Mouse (Mus musculus): ENCODE measurements at regions not wholly inside any gene's neighbourhood (a gene's known extent, or its start where the extent isn't known, plus 50 kb on each side); places are given as distances from the start of the nearest gene placed in this dataset.
A peak's percentile ranks its signal among the peaks of the same experiment; 100 is the strongest.

GRCm38 (mm10) chr1:45672443-45673156, 122.4 kb upstream of the Wdr75 start:
- Histone ChIP-seq H3K4me1 (ENCODE audit: control insufficient read depth, insufficient read depth, insufficient read length, low read length) (no peaks in the 10 kb centered on the region), H3K27ac (ENCODE audit: insufficient read depth, low read depth, low read length) (no peak overlapping the region), H3K36me3 (ENCODE audit: control insufficient read depth, insufficient read depth, low read length) (no peaks in the 10 kb centered on the region), H3K27me3 (ENCODE audit: control insufficient read depth, insufficient read depth, low read length) (no peaks in the 10 kb centered on the region), H3K4me3 (ENCODE audit: low read depth, low read length) (no peak overlapping the region)
- peak; percentile 15; the same call in 1 of the 2 replicates for TF ChIP-seq CTCF (IDR thresholded peaks at IDR 0.05; ENCODE audit: extremely low read depth, insufficient read length, insufficient replicate concordance, low read depth, low read length)
- no peak for TF ChIP-seq POLR2A (IDR thresholded peaks at IDR 0.05; ENCODE audit: low read depth, low read length)
- WGBS = 45% methylated on average over 5 of the region's 5 CpGs

- Histone ChIP-seq H3K27me3 (ENCODE audit: control insufficient read depth, insufficient read depth, low read length) (no peaks in the 10 kb centered on the region), H3K4me1 (ENCODE audit: control insufficient read depth, insufficient read depth, insufficient read length, low read length) (no peaks in the 10 kb centered on the region), H3K27ac (ENCODE audit: insufficient read depth, low read depth, low read length) (no peak overlapping the region), H3K36me3 (ENCODE audit: control insufficient read depth, insufficient read depth, low read length) (no peaks in the 10 kb centered on the region), H3K4me3 (ENCODE audit: low read depth, low read length) (no peak overlapping the region)
- no peak for TF ChIP-seq POLR2A (IDR thresholded peaks at IDR 0.05; ENCODE audit: low read depth, low read length)
- TF ChIP-seq CTCF (IDR thresholded peaks at IDR 0.05; ENCODE audit: extremely low read depth, insufficient read length, insufficient replicate concordance, low read depth, low read length) = no peak
- 77% methylated on average over 5 of the region's 5 CpGs for WGBS
Observed at GRCm38 (mm10) chr1:45675771-45676439, 119.1 kb upstream of the Wdr75 start.

- Histone ChIP-seq H3K4me3 (ENCODE audit: low read depth, low read length) (no peak overlapping the region), H3K4me1 (ENCODE audit: control insufficient read depth, insufficient read depth, insufficient read length, low read length) (no peaks in the 10 kb centered on the region), H3K36me3 (ENCODE audit: control insufficient read depth, insufficient read depth, low read length) (no peaks in the 10 kb centered on the region), H3K27me3 (ENCODE audit: control insufficient read depth, insufficient read depth, low read length) (no peaks in the 10 kb centered on the region), H3K27ac (ENCODE audit: insufficient read depth, low read depth, low read length) (no peak overlapping the region)
- 74% methylated on average over 8 of the region's 8 CpGs for WGBS
- TF ChIP-seq CTCF (IDR thresholded peaks at IDR 0.05; ENCODE audit: extremely low read depth, insufficient read length, insufficient replicate concordance, low read depth, low read length) (no peak), POLR2A (IDR thresholded peaks at IDR 0.05; ENCODE audit: low read depth, low read length) (no peak)
Observed at GRCm38 (mm10) chr1:45679964-45680709, 114.8 kb upstream of the Wdr75 start.

- no peaks in the 10 kb centered on the region for H3K4me1 ChIP-seq (ENCODE audit: control insufficient read depth, insufficient read depth, insufficient read length, low read length)
- H3K36me3 ChIP-seq (ENCODE audit: control insufficient read depth, insufficient read depth, low read length) = no peaks in the 10 kb centered on the region
- no peaks in the 10 kb centered on the region for H3K27me3 ChIP-seq (ENCODE audit: control insufficient read depth, insufficient read depth, low read length)
- TF ChIP-seq POLR2A (IDR thresholded peaks at IDR 0.05; ENCODE audit: low read depth, low read length) = no peak
- no peak for TF ChIP-seq CTCF (IDR thresholded peaks at IDR 0.05; ENCODE audit: extremely low read depth, insufficient read length, insufficient replicate concordance, low read depth, low read length)
- no peak overlapping the region for H3K4me3 ChIP-seq (ENCODE audit: low read depth, low read length)
- 23% methylated on average over 1 of the region's 1 CpGs for WGBS
- H3K27ac ChIP-seq (ENCODE audit: insufficient read depth, low read depth, low read length) = no peak overlapping the region
Observed at GRCm38 (mm10) chr1:45700893-45701292, 94.1 kb upstream of the Wdr75 start.

- Histone ChIP-seq H3K4me1 (ENCODE audit: control insufficient read depth, insufficient read depth, insufficient read length, low read length) (no peaks in the 10 kb centered on the region), H3K27ac (ENCODE audit: insufficient read depth, low read depth, low read length) (no peak overlapping the region), H3K36me3 (ENCODE audit: control insufficient read depth, insufficient read depth, low read length) (no peaks in the 10 kb centered on the region), H3K27me3 (ENCODE audit: control insufficient read depth, insufficient read depth, low read length) (no peaks in the 10 kb centered on the region), H3K4me3 (ENCODE audit: low read depth, low read length) (no peak overlapping the region)
- no peak for TF ChIP-seq POLR2A (IDR thresholded peaks at IDR 0.05; ENCODE audit: low read depth, low read length)
- no peak for TF ChIP-seq CTCF (IDR thresholded peaks at IDR 0.05; ENCODE audit: extremely low read depth, insufficient read length, insufficient replicate concordance, low read depth, low read length)
- WGBS = 94% methylated on average over 1 of the region's 1 CpGs
Observed at GRCm38 (mm10) chr1:45701516-45701915, 93.5 kb upstream of the Wdr75 start.

GRCm38 (mm10) chr1:45723369-45723768, 71.6 kb upstream of the Wdr75 start:
- Histone ChIP-seq H3K27ac (ENCODE audit: insufficient read depth, low read depth, low read length) (no peak overlapping the region), H3K4me1 (ENCODE audit: control insufficient read depth, insufficient read depth, insufficient read length, low read length) (no peaks in the 10 kb centered on the region), H3K27me3 (ENCODE audit: control insufficient read depth, insufficient read depth, low read length) (no peaks in the 10 kb centered on the region), H3K4me3 (ENCODE audit: low read depth, low read length) (no peak overlapping the region), H3K36me3 (ENCODE audit: control insufficient read depth, insufficient read depth, low read length) (no peaks in the 10 kb centered on the region)
- no peak for TF ChIP-seq POLR2A (IDR thresholded peaks at IDR 0.05; ENCODE audit: low read depth, low read length)
- no peak for TF ChIP-seq CTCF (IDR thresholded peaks at IDR 0.05; ENCODE audit: extremely low read depth, insufficient read length, insufficient replicate concordance, low read depth, low read length)
- WGBS = 89% methylated on average over 2 of the region's 2 CpGs

- Histone ChIP-seq H3K36me3 (ENCODE audit: control insufficient read depth, insufficient read depth, low read length) (no peaks in the 10 kb centered on the region), H3K4me3 (ENCODE audit: low read depth, low read length) (no peak overlapping the region), H3K27ac (ENCODE audit: insufficient read depth, low read depth, low read length) (no peak overlapping the region), H3K4me1 (ENCODE audit: control insufficient read depth, insufficient read depth, insufficient read length, low read length) (no peaks in the 10 kb centered on the region), H3K27me3 (ENCODE audit: control insufficient read depth, insufficient read depth, low read length) (no peaks in the 10 kb centered on the region)
- no peak for TF ChIP-seq POLR2A (IDR thresholded peaks at IDR 0.05; ENCODE audit: low read depth, low read length)
- TF ChIP-seq CTCF (IDR thresholded peaks at IDR 0.05; ENCODE audit: extremely low read depth, insufficient read length, insufficient replicate concordance, low read depth, low read length) = no peak
- WGBS = 91% methylated on average over 3 of the region's 3 CpGs
Observed at GRCm38 (mm10) chr1:45732958-45733357, 62.0 kb upstream of the Wdr75 start.

All from small intestine, adult 2 months (tissue).